Mouse (Mus musculus): ENCODE data around the gene Iqgap1. TPM values are rescaled to one million over a fixed set of nuclear protein-coding genes. Genes with fewer than 3 reads are reported as not detected.

Gene Iqgap1
- total and polyA plus RNA-seq, 2 experiments from 2014 or later = 12.3 to 20.6 TPM

DNA sequence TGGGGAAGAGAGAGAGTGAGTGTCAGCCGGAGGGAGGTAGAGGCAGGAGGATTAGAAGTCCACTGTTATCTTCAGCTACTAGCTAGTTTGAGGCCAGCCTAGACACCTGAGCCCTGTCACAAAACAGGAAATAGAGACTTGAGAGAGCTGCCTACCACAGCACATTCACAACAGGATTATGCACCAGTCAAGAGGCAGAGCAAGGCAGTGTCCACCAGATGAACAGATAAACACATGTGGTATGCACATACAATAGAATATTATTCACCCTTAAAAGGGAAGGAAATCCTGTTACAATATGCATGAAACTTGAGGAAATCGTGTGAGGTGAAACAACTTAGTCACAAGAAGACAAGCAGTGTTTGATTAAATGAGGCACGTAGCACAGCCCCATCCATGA lies 153.5 kb downstream of the Iqgap1 start:
- no peaks in the 10 kb centered on the region for H3K27me3 ChIP-seq (ENCODE audit: insufficient read depth, low read length)
- peaks cover 4% of the 10 kb centered on the region; the same call in 1 of the 2 replicates for H3K36me3 ChIP-seq (ENCODE audit: insufficient read depth, low read length)
- WGBS = 52% methylated on average over 3 of the region's 3 CpGs
- H3K9ac ChIP-seq (replicated peaks; ENCODE audit: low read length, poor library complexity, severe bottlenecking) = no peak overlapping the region
- no peak overlapping the region for H3K4me2 ChIP-seq (ENCODE audit: low read depth, low read length, poor library complexity, severe bottlenecking)
- no peak overlapping the region for H3K4me3 ChIP-seq (ENCODE audit: low read depth, low read length)
- H3K9me3 ChIP-seq (ENCODE audit: low read length) = no peaks in the 10 kb centered on the region
- DNase-seq (ENCODE audit: low spot score) = no peak
- no peak for TF ChIP-seq CTCF (IDR thresholded peaks at IDR 0.05)
- H3K4me1 ChIP-seq (ENCODE audit: insufficient read depth, low read length) = no peaks in the 10 kb centered on the region; the same call in 1 of the 2 replicates
- H3K27ac ChIP-seq (ENCODE audit: low read depth, low read length) = no peak overlapping the region
- ATAC-seq (ENCODE audit: low FRiP score) = no peak

DNA sequence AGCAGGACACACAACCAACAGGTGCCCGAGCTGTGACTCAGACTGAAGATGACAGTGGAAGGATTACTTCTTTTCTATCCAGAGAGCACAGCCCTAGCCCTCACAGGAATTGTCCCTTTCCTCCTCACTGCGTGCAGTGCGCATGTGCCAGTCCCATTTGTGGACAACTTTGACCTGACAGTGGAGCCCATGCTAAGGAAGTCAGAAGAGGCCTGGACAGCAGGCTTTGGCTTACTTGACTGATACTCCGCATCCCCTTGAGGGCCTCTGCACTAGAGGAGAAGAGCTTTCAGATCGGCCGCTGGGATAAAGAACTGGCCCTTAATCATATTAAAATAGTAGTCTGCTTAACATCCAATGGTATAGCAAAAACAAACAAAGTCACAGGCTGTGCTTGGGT lies 154.9 kb downstream of the Iqgap1 start:
- WGBS = 95% methylated on average over 6 of the region's 6 CpGs
- H3K9ac ChIP-seq (replicated peaks; ENCODE audit: low read length, poor library complexity, severe bottlenecking) = no peak overlapping the region
- no peak overlapping the region for H3K4me2 ChIP-seq (ENCODE audit: low read depth, low read length, poor library complexity, severe bottlenecking)
- H3K4me3 ChIP-seq (ENCODE audit: low read depth, low read length) = no peak overlapping the region
- ATAC-seq (ENCODE audit: low FRiP score) (no peak), DNase-seq (ENCODE audit: low spot score) (no peak)
- TF ChIP-seq CTCF (IDR thresholded peaks at IDR 0.05) = no peak
- H3K9me3 ChIP-seq (ENCODE audit: low read length) = no peaks in the 10 kb centered on the region
- H3K36me3 ChIP-seq (ENCODE audit: insufficient read depth, low read length) = peaks cover 4% of the 10 kb centered on the region; the same call in 1 of the 2 replicates
- H3K4me1 ChIP-seq (ENCODE audit: insufficient read depth, low read length) = no peaks in the 10 kb centered on the region; the same call in 1 of the 2 replicates
- H3K27me3 ChIP-seq (ENCODE audit: insufficient read depth, low read length) = no peaks in the 10 kb centered on the region
- no peak overlapping the region for H3K27ac ChIP-seq (ENCODE audit: low read depth, low read length)

DNA sequence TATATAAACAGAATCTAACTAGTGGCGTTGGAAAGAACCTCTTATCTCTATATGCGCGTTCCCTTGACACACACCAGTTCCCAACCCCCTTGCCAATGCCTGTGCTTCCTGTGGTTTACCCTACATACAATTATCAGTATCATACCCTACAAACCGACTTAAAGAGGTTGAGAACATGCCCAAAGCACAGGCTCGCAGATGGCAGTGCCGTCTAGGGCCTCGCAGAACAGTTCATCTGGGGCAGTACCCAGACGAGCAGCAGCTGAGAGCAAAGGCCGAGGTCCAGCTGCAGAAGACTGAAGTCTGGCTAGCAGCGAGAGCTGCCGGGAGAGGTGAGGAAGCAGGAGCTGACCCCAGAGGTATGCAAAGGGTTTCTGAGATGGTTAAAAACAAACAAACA lies 158.6 kb downstream of the Iqgap1 start:
- Histone ChIP-seq H3K4me3 (ENCODE audit: low read depth, low read length) (no peak overlapping the region), H3K36me3 (ENCODE audit: insufficient read depth, low read length) (peaks cover 2% of the 10 kb centered on the region; the same call in 1 of the 2 replicates), H3K4me1 (ENCODE audit: insufficient read depth, low read length) (no peaks in the 10 kb centered on the region; the same call in 1 of the 2 replicates), H3K9me3 (ENCODE audit: low read length) (no peaks in the 10 kb centered on the region), H3K27me3 (ENCODE audit: insufficient read depth, low read length) (no peaks in the 10 kb centered on the region), H3K4me2 (ENCODE audit: low read depth, low read length, poor library complexity, severe bottlenecking) (no peak overlapping the region), H3K27ac (ENCODE audit: low read depth, low read length) (0 out of 2 replicates have a peak overlapping the region, but pooled peaks have one; percentile 32), H3K9ac (replicated peaks; ENCODE audit: low read length, poor library complexity, severe bottlenecking) (no peak overlapping the region)
- WGBS = 86% methylated on average over 11 of the region's 11 CpGs
- no peak for TF ChIP-seq CTCF (IDR thresholded peaks at IDR 0.05)
- ATAC-seq (ENCODE audit: low FRiP score) (no peak), DNase-seq (ENCODE audit: low spot score) (no peak)

DNA sequence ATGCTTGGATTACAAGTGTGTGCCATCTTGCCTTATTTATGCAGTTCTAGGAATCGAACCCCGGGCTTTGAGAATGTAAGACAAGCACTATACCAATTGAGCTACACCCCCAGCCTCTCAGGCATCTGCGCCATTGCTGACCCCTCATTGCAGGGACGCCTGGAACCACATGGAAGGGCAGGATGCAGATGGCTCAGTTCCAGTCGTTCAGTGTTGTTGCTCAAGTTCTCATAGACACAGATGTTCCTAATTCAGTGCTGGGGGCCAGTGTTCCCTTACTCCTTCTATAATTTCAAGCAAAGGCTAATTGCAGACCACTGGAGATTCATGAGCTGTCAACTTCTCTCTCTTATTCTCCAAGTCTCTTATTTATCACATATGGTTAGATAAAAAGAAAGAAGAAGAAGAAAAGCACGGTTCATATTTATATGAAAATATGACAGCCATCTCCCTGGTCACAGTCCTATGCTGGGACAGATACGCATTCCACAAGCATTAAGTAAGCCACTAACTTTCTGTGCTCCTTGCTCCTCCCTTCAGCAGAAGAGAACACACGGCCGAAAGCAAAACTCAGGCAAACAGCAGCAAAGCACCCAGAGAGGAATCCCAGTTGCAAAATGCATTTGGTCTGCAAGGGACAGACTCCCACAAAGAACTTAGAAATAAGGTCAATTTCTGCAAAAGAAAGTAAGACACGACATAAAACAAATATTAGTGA lies 159.4 kb downstream of the Iqgap1 start:
- H3K4me3 ChIP-seq (ENCODE audit: low read depth, low read length) = no peak overlapping the region
- DNase-seq (ENCODE audit: low spot score) (no peak), ATAC-seq (ENCODE audit: low FRiP score) (no peak)
- H3K27ac ChIP-seq (ENCODE audit: low read depth, low read length) = no peak overlapping the region
- no peak for TF ChIP-seq CTCF (IDR thresholded peaks at IDR 0.05)
- no peak overlapping the region for H3K4me2 ChIP-seq (ENCODE audit: low read depth, low read length, poor library complexity, severe bottlenecking)
- H3K9me3 ChIP-seq (ENCODE audit: low read length) = no peaks in the 10 kb centered on the region
- no peaks in the 10 kb centered on the region; the same call in 1 of the 2 replicates for H3K4me1 ChIP-seq (ENCODE audit: insufficient read depth, low read length)
- H3K9ac ChIP-seq (replicated peaks; ENCODE audit: low read length, poor library complexity, severe bottlenecking) = no peak overlapping the region
- 73% methylated on average over 10 of the region's 10 CpGs for whole genome bisulfite sequencing
- H3K36me3 ChIP-seq (ENCODE audit: insufficient read depth, low read length) = no peaks in the 10 kb centered on the region; the same call in 1 of the 2 replicates
- H3K27me3 ChIP-seq (ENCODE audit: insufficient read depth, low read length) = no peaks in the 10 kb centered on the region

Other genes with a start within 250 kb of the Iqgap1 start
- 12.9 and 13.9 TPM in 2 replicates for gene Crtc3, start 137.1 kb downstream of the Iqgap1 start, total RNA-seq (2014; rRNA removed)
- gene Crtc3, start 137.1 kb downstream of the Iqgap1 start, polyA plus RNA-seq (2015; fragmentation: Nextera tagmentation; extraction: Ambion mirVana) = 13.0 and 13.2 TPM in 2 replicates
- 18.2 and 22.4 TPM in 2 replicates for gene Zscan2, start 34.9 kb upstream of the Iqgap1 start, total RNA-seq (2014; rRNA removed)
- 2.7 TPM in 2 replicates for gene Zscan2, start 34.9 kb upstream of the Iqgap1 start, polyA plus RNA-seq (2015; fragmentation: Nextera tagmentation; extraction: Ambion mirVana)
- 33.2 and 58.1 TPM in 2 replicates for gene Wdr73, start 75.3 kb upstream of the Iqgap1 start, total RNA-seq (2014; rRNA removed)
- 34.7 and 35.0 TPM in 2 replicates for gene Wdr73, start 75.3 kb upstream of the Iqgap1 start, polyA plus RNA-seq (2015; fragmentation: Nextera tagmentation; extraction: Ambion mirVana)
- gene Nmb, start 79.1 kb upstream of the Iqgap1 start, total RNA-seq (2014; rRNA removed) = 13.0 and 14.3 TPM in 2 replicates
- gene Nmb, start 79.1 kb upstream of the Iqgap1 start, polyA plus RNA-seq (2015; fragmentation: Nextera tagmentation; extraction: Ambion mirVana) = 9.4 and 10.1 TPM in 2 replicates
- gene Sec11a, start 121.8 kb upstream of the Iqgap1 start, total RNA-seq (2014; rRNA removed) = 54.5 and 76.9 TPM in 2 replicates
- gene Sec11a, start 121.8 kb upstream of the Iqgap1 start, polyA plus RNA-seq (2015; fragmentation: Nextera tagmentation; extraction: Ambion mirVana) = 128 TPM in 2 replicates
- gene Zfp592, start 167.7 kb upstream of the Iqgap1 start, total RNA-seq (2014; rRNA removed) = 22.4 and 25.6 TPM in 2 replicates
- 4.4 TPM in 2 replicates for gene Zfp592, start 167.7 kb upstream of the Iqgap1 start, polyA plus RNA-seq (2015; fragmentation: Nextera tagmentation; extraction: Ambion mirVana)
- gene Alpk3, start 231.6 kb upstream of the Iqgap1 start, total RNA-seq (2014; rRNA removed) = 0.16 and 0.33 TPM in 2 replicates
- gene Alpk3, start 231.6 kb upstream of the Iqgap1 start, polyA plus RNA-seq (2015; fragmentation: Nextera tagmentation; extraction: Ambion mirVana) = 0.16 and 0.26 TPM in 2 replicates